In the genomic region with DNA sequence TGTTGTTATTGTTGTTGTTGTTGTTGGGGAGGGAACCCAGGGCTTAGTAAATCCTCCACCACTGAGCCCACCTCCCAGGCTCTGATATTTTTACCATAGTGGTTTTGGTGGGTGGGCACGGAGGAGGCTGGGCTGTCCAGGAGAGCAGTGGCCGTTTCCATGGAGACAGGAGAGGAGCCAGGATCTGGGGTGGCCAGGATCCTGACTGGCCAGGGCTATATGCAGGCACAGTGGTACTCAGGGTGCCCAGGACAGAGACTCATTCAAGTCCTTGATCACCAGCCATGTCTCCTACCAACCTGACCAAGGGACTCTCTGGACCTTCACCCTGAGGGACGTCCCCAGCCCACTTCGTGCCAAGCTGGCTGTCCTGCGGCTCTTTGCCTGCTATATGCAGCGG, we compare ENCODE assay signal across 28 mouse cellular contexts. TPM values are rescaled to one million over a fixed set of nuclear protein-coding genes. Genes with fewer than 3 reads are reported as not detected.
DNase-seq lines count a peak whose midpoint lies in the region; ATAC-seq lines count a peak whose summit lies in the region.
"Had no signal": no experiment of that assay in that cellular context is flagged by ENCODE, and none has a peak within 500 bp of the region (broad histone marks: within the 10 kb centered on the region; RNA-seq: fewer than 3 reads in every experiment).

No protein-coding gene starts in this region.

- H3K4me2 ChIP-seq in embryonic facial prominence, embryonic 13.5 days: no peak overlapping the region
- H3K4me2 ChIP-seq in hindbrain, embryonic 13.5 days: no peak overlapping the region
- no peak overlapping the region for H3K4me2 ChIP-seq in kidney, embryonic 16.5 days (replicated peaks; ENCODE audit: low read depth, low read length)
- H3K4me2 ChIP-seq: limb, embryonic 15.5 days; liver, embryonic 13.5 days had no signal

- 0 out of 2 replicates have a peak overlapping the region, but pooled peaks have one; percentile 2 for H3K9ac ChIP-seq in embryonic facial prominence, embryonic 13.5 days
- 0 out of 2 replicates have a peak overlapping the region, but pooled peaks have one; percentile 2 for H3K9ac ChIP-seq in hindbrain, embryonic 13.5 days
- no peak overlapping the region for H3K9ac ChIP-seq in kidney, embryonic 16.5 days (replicated peaks; ENCODE audit: low read length)
- H3K9ac ChIP-seq: limb, embryonic 15.5 days; liver, embryonic 13.5 days had no signal

- peaks cover 54% of the 10 kb centered on the region for H3K27me3 ChIP-seq in embryonic facial prominence, embryonic 13.5 days
- H3K27me3 ChIP-seq in embryonic facial prominence, embryonic 10.5 days (replicated peaks; ENCODE audit: low read depth, poor library complexity, severe bottlenecking): peaks cover 95% of the 10 kb centered on the region
- peaks cover 74% of the 10 kb centered on the region for H3K27me3 ChIP-seq in hindbrain, embryonic 13.5 days
- H3K27me3 ChIP-seq in hindbrain, embryonic 10.5 days (ENCODE audit: insufficient read depth, poor library complexity, severe bottlenecking): peaks cover 90% of the 10 kb centered on the region
- H3K27me3 ChIP-seq in kidney, embryonic 16.5 days (ENCODE audit: insufficient read depth, low read length): peaks cover 11% of the 10 kb centered on the region

- H3K36me3 ChIP-seq in embryonic facial prominence, embryonic 13.5 days: no peaks in the 10 kb centered on the region
- no peaks in the 10 kb centered on the region for H3K36me3 ChIP-seq in embryonic facial prominence, embryonic 10.5 days (replicated peaks)
- no peaks in the 10 kb centered on the region for H3K36me3 ChIP-seq in hindbrain, embryonic 13.5 days
- H3K36me3 ChIP-seq in hindbrain, embryonic 10.5 days: no peaks in the 10 kb centered on the region
- H3K36me3 ChIP-seq in kidney, embryonic 16.5 days (ENCODE audit: insufficient read depth, low read length): no peaks in the 10 kb centered on the region
- H3K36me3 ChIP-seq: limb, embryonic 15.5 days; liver, embryonic 13.5 days had no signal

- no peak for ATAC-seq in embryonic facial prominence, embryonic 13.5 days (ENCODE audit: insufficient number of reproducible peaks, insufficient read depth, low FRiP score, low TSS enrichment, low read depth)
- ATAC-seq in hindbrain, embryonic 13.5 days (ENCODE audit: low FRiP score): no peak
- peak; percentile 28; the same call in 1 of the 2 replicates for ATAC-seq in kidney, embryonic 16.5 days (ENCODE audit: low FRiP score, low TSS enrichment)
- ATAC-seq: inflammation-experienced regulatory T-cells, adult 6 months; lung, postnatal 0 days; Patski had no signal

- H3K4me1 ChIP-seq in embryonic facial prominence, embryonic 13.5 days: no peaks in the 10 kb centered on the region
- H3K4me1 ChIP-seq in embryonic facial prominence, embryonic 10.5 days: peaks cover 7% of the 10 kb centered on the region
- H3K4me1 ChIP-seq in hindbrain, embryonic 13.5 days (replicated peaks): peaks cover 8% of the 10 kb centered on the region
- peaks cover 10% of the 10 kb centered on the region for H3K4me1 ChIP-seq in hindbrain, embryonic 10.5 days (replicated peaks)
- no peaks in the 10 kb centered on the region for H3K4me1 ChIP-seq in kidney, embryonic 16.5 days (ENCODE audit: insufficient read depth, low read length)
- H3K4me1 ChIP-seq: limb, embryonic 15.5 days; liver, embryonic 13.5 days had no signal

- H3K27ac ChIP-seq in embryonic facial prominence, embryonic 13.5 days: no peak overlapping the region
- no peak overlapping the region for H3K27ac ChIP-seq in embryonic facial prominence, embryonic 10.5 days (replicated peaks)
- no peak overlapping the region for H3K27ac ChIP-seq in hindbrain, embryonic 13.5 days
- H3K27ac ChIP-seq in hindbrain, embryonic 10.5 days: no peak overlapping the region
- no peak overlapping the region for H3K27ac ChIP-seq in kidney, embryonic 16.5 days (ENCODE audit: low read length)
- H3K27ac ChIP-seq: kidney, postnatal 0 days; limb, embryonic 15.5 days; liver, embryonic 13.5 days; stomach, postnatal 0 days had no signal

- no peak overlapping the region for H3K4me3 ChIP-seq in embryonic facial prominence, embryonic 13.5 days
- H3K4me3 ChIP-seq in embryonic facial prominence, embryonic 10.5 days: no peak overlapping the region; the same call in 1 of the 2 replicates
- no peak overlapping the region for H3K4me3 ChIP-seq in hindbrain, embryonic 13.5 days
- no peak overlapping the region for H3K4me3 ChIP-seq in hindbrain, embryonic 10.5 days
- H3K4me3 ChIP-seq in kidney, embryonic 16.5 days (ENCODE audit: low read length): no peak overlapping the region
- H3K4me3 ChIP-seq: limb, embryonic 15.5 days; liver, embryonic 13.5 days; megakaryocyte, embryonic 14.5 days had no signal

- no peak for DNase-seq in embryonic facial prominence, embryonic 10.5 days (ENCODE audit: low spot score)
- no peak for DNase-seq in hindbrain, embryonic 10.5 days (ENCODE audit: low spot score)
- DNase-seq in kidney, postnatal 36 days: no peak
- DNase-seq in retina, postnatal 1 day: peak; percentile 10
- DNase-seq in retina, embryonic 14.5 days (ENCODE audit: low spot score): no peak
- DNase-seq: adrenal gland, postnatal 10 days; cerebellum, adult 9-11 months; gastrocnemius, postnatal 14 days; heart, postnatal 36 days; kidney, adult 11 months; layer of hippocampus, postnatal 36 days; left cerebral cortex, postnatal 4 days; liver, embryonic 13.5 days; lung, adult 18-20 months; lung, postnatal 4 days; right cerebral cortex, postnatal 4 days; thymus, adult 18-20 months; thymus, postnatal 25 days had no signal

- peaks cover 4% of the 10 kb centered on the region; the same call in 1 of the 2 replicates for H3K9me3 ChIP-seq in embryonic facial prominence, embryonic 13.5 days
- H3K9me3 ChIP-seq in embryonic facial prominence, embryonic 10.5 days: peaks cover 5% of the 10 kb centered on the region; the same call in 1 of the 2 replicates
- no peaks in the 10 kb centered on the region for H3K9me3 ChIP-seq in hindbrain, embryonic 13.5 days
- peaks cover 5% of the 10 kb centered on the region; the same call in 1 of the 2 replicates for H3K9me3 ChIP-seq in hindbrain, embryonic 10.5 days
- no peaks in the 10 kb centered on the region for H3K9me3 ChIP-seq in kidney, embryonic 16.5 days (ENCODE audit: low read length)
- H3K9me3 ChIP-seq: limb, embryonic 15.5 days; liver, embryonic 13.5 days had no signal

- WGBS in embryonic facial prominence, embryonic 13.5 days: 34% methylated on average over 6 of the region's 6 CpGs
- WGBS in embryonic facial prominence, embryonic 10.5 days: 48% methylated on average over 6 of the region's 6 CpGs
- WGBS in hindbrain, embryonic 13.5 days: 41% methylated on average over 6 of the region's 6 CpGs
- WGBS in hindbrain, embryonic 10.5 days: 39% methylated on average over 6 of the region's 6 CpGs
- 44% methylated on average over 6 of the region's 6 CpGs for WGBS in kidney, embryonic 16.5 days

RNA-seq across cellular contexts. Expression of a gene that starts 7.5 kb away (rescaled TPM):
- polyA plus RNA-seq in embryonic facial prominence, embryonic 13.5 days (2015; fragmentation: Nextera tagmentation; extraction: Ambion mirVana): 1.8 and 2.6 TPM in 2 replicates
- polyA plus RNA-seq in embryonic facial prominence, embryonic 10.5 days (2016; fragmentation: Nextera tagmentation; extraction: Ambion mirVana): 0.37 and 0.43 TPM in 2 replicates
- polyA plus RNA-seq in hindbrain, embryonic 13.5 days (2015; fragmentation: Nextera tagmentation; extraction: Ambion mirVana): 1.2 and 1.7 TPM in 2 replicates
- polyA plus RNA-seq in hindbrain, embryonic 10.5 days (2016; fragmentation: Nextera tagmentation; extraction: Ambion mirVana): 0.22 and 0.44 TPM in 2 replicates
- 0.97 and 1.2 TPM in 2 replicates for polyA plus RNA-seq in kidney, embryonic 16.5 days (2015; fragmentation: Nextera tagmentation; extraction: Ambion mirVana)
- polyA plus RNA-seq: inflammation-experienced regulatory T-cells, adult 6 months had no signal

RNA-seq across cellular contexts. Expression of a gene that starts 15.5 kb away (rescaled TPM):
- polyA plus RNA-seq in embryonic facial prominence, embryonic 13.5 days (2015; fragmentation: Nextera tagmentation; extraction: Ambion mirVana): 3.2 and 4.3 TPM in 2 replicates
- 0.65 and 0.88 TPM in 2 replicates for polyA plus RNA-seq in embryonic facial prominence, embryonic 10.5 days (2016; fragmentation: Nextera tagmentation; extraction: Ambion mirVana)
- 0.42 and 0.66 TPM in 2 replicates for polyA plus RNA-seq in hindbrain, embryonic 13.5 days (2015; fragmentation: Nextera tagmentation; extraction: Ambion mirVana)
- 0.45 and 1.3 TPM in 2 replicates for polyA plus RNA-seq in hindbrain, embryonic 10.5 days (2016; fragmentation: Nextera tagmentation; extraction: Ambion mirVana)
- 4.8 and 5.4 TPM in 2 replicates for polyA plus RNA-seq in kidney, embryonic 16.5 days (2015; fragmentation: Nextera tagmentation; extraction: Ambion mirVana)
- polyA plus RNA-seq: inflammation-experienced regulatory T-cells, adult 6 months had no signal

RNA-seq across cellular contexts. Expression of a gene that starts 23.7 kb away (rescaled TPM):
- polyA plus RNA-seq in embryonic facial prominence, embryonic 13.5 days (2015; fragmentation: Nextera tagmentation; extraction: Ambion mirVana): 8.9 and 10.4 TPM in 2 replicates
- 6.4 and 7.1 TPM in 2 replicates for polyA plus RNA-seq in embryonic facial prominence, embryonic 10.5 days (2016; fragmentation: Nextera tagmentation; extraction: Ambion mirVana)
- polyA plus RNA-seq in hindbrain, embryonic 13.5 days (2015; fragmentation: Nextera tagmentation; extraction: Ambion mirVana): 14.8 and 16.5 TPM in 2 replicates
- 7.2 and 8.8 TPM in 2 replicates for polyA plus RNA-seq in hindbrain, embryonic 10.5 days (2016; fragmentation: Nextera tagmentation; extraction: Ambion mirVana)
- 3.8 and 5.1 TPM in 2 replicates for polyA plus RNA-seq in kidney, embryonic 16.5 days (2015; fragmentation: Nextera tagmentation; extraction: Ambion mirVana)

RNA-seq across cellular contexts. Expression of a gene that starts 34.0 kb away (rescaled TPM):
- 6.0 and 6.3 TPM in 2 replicates for polyA plus RNA-seq in embryonic facial prominence, embryonic 13.5 days (2015; fragmentation: Nextera tagmentation; extraction: Ambion mirVana)
- 6.6 TPM in 2 replicates for polyA plus RNA-seq in embryonic facial prominence, embryonic 10.5 days (2016; fragmentation: Nextera tagmentation; extraction: Ambion mirVana)
- polyA plus RNA-seq in hindbrain, embryonic 13.5 days (2015; fragmentation: Nextera tagmentation; extraction: Ambion mirVana): 3.1 and 3.5 TPM in 2 replicates
- polyA plus RNA-seq in hindbrain, embryonic 10.5 days (2016; fragmentation: Nextera tagmentation; extraction: Ambion mirVana): 7.2 and 11.2 TPM in 2 replicates
- 11.0 and 11.5 TPM in 2 replicates for polyA plus RNA-seq in kidney, embryonic 16.5 days (2015; fragmentation: Nextera tagmentation; extraction: Ambion mirVana)
- polyA plus RNA-seq: inflammation-experienced regulatory T-cells, adult 6 months had no signal

RNA-seq across cellular contexts. Expression of a gene that starts 34.4 kb away (rescaled TPM):
- 4.4 and 4.9 TPM in 2 replicates for polyA plus RNA-seq in embryonic facial prominence, embryonic 13.5 days (2015; fragmentation: Nextera tagmentation; extraction: Ambion mirVana)
- 5.0 and 5.5 TPM in 2 replicates for polyA plus RNA-seq in embryonic facial prominence, embryonic 10.5 days (2016; fragmentation: Nextera tagmentation; extraction: Ambion mirVana)
- 1.9 and 2.5 TPM in 2 replicates for polyA plus RNA-seq in hindbrain, embryonic 13.5 days (2015; fragmentation: Nextera tagmentation; extraction: Ambion mirVana)
- 3.3 and 3.9 TPM in 2 replicates for polyA plus RNA-seq in hindbrain, embryonic 10.5 days (2016; fragmentation: Nextera tagmentation; extraction: Ambion mirVana)
- polyA plus RNA-seq in kidney, embryonic 16.5 days (2015; fragmentation: Nextera tagmentation; extraction: Ambion mirVana): 8.6 and 8.8 TPM in 2 replicates
